19 mouse cellular contexts compared by ENCODE assay signal in genomic region chr7:66629419-66629818, GRCm38 (mm10).
"Had no signal": no experiment of that assay in that cellular context is flagged by ENCODE, and none has a peak within 500 bp of the region (broad histone marks: within the 10 kb centered on the region; RNA-seq: fewer than 3 reads in every experiment).

No protein-coding gene starts in this region.

- H3K27ac ChIP-seq: liver, embryonic 13.5 days; liver, embryonic 15.5 days; lung, embryonic 15.5 days; macrophage; midbrain, embryonic 13.5 days; midbrain, embryonic 15.5 days; neural tube, embryonic 12.5 days had no signal

- H3K36me3 ChIP-seq: liver, embryonic 13.5 days; liver, embryonic 15.5 days; lung, embryonic 15.5 days; midbrain, embryonic 13.5 days; midbrain, embryonic 15.5 days; neural tube, embryonic 12.5 days had no signal

- H3K4me1 ChIP-seq: liver, embryonic 13.5 days; liver, embryonic 15.5 days; lung, embryonic 15.5 days; midbrain, embryonic 15.5 days; neural tube, embryonic 12.5 days had no signal

- DNase-seq: liver, embryonic 13.5 days; liver, postnatal 0 days; lung, adult 2 months; lung, postnatal 14 days; lung, postnatal 36 days; right cerebral cortex, postnatal 14 days; spleen, adult 18-20 months; thymus, adult 18-20 months; thymus, postnatal 14 days; thymus, postnatal 4 days had no signal

- ATAC-seq: liver, postnatal 0 days; lung, postnatal 0 days; midbrain, embryonic 13.5 days; midbrain, embryonic 15.5 days had no signal

- H3K9ac ChIP-seq: liver, embryonic 13.5 days; liver, embryonic 15.5 days; liver, postnatal 0 days; lung, embryonic 15.5 days; midbrain, embryonic 13.5 days; midbrain, embryonic 15.5 days; neural tube, embryonic 12.5 days had no signal

- H3K9me3 ChIP-seq: liver, embryonic 13.5 days; liver, embryonic 15.5 days; lung, embryonic 15.5 days; midbrain, embryonic 13.5 days; midbrain, embryonic 15.5 days; neural tube, embryonic 12.5 days had no signal

- H3K27me3 ChIP-seq: liver, embryonic 13.5 days; liver, embryonic 15.5 days; lung, embryonic 15.5 days; midbrain, embryonic 13.5 days; midbrain, embryonic 15.5 days; neural tube, embryonic 12.5 days had no signal

- H3K4me3 ChIP-seq: liver, embryonic 13.5 days; liver, embryonic 15.5 days; lung, embryonic 15.5 days; megakaryocyte, embryonic 14.5 days; midbrain, embryonic 13.5 days; midbrain, embryonic 15.5 days; neural tube, embryonic 12.5 days had no signal

- H3K4me2 ChIP-seq: liver, embryonic 13.5 days; liver, embryonic 15.5 days; lung, embryonic 15.5 days; midbrain, embryonic 11.5 days; midbrain, embryonic 13.5 days; midbrain, embryonic 15.5 days; neural tube, embryonic 12.5 days had no signal
